Mouse (Mus musculus) layer of hippocampus, adult 8-10 months (tissue): ENCODE measurements around the gene Setd1a. TPM values are rescaled to one million over a fixed set of nuclear protein-coding genes. Genes with fewer than 3 reads are reported as not detected.
"Not testable (repeated sequence)": the region's sequence is repeated elsewhere in the genome, so short reads cannot be mapped to it uniquely, and the experiment has no call there.

Source experiments
- DNase-seq, 2 experiments: peaks; one replicate each; pipeline ENCODE4 v3.0.0; 2022; ENCODE audit warnings: low spot score in 2 of 2
- total RNA-seq, 4 experiments: library from RNA; stranded (reverse); gene quantifications; 2 replicates each; pipeline ENCODE4 v1.2.4; 2022

The Setd1a gene
- total RNA-seq, 4 experiments from 2014 or later: 46.6 to 56.4 (median 48.7) TPM

- no peak for DNase-seq
Observed at GRCm38 (mm10) chr7:127835550-127835949, 59.1 kb downstream of the Setd1a start.

GRCm38 (mm10) chr7:127837473-127837872 is 61.0 kb downstream of the Setd1a start:
- no peak for DNase-seq

GRCm38 (mm10) chr7:127837878-127838277 is 61.4 kb downstream of the Setd1a start:
- not testable (repeated sequence) for DNase-seq

- not testable (repeated sequence) for DNase-seq
Observed at GRCm38 (mm10) chr7:127840031-127840430, 63.6 kb downstream of the Setd1a start.

GRCm38 (mm10) chr7:127840886-127841285 is 64.4 kb downstream of the Setd1a start:
- DNase-seq: no peak

- peak; percentile 96 to 97 for DNase-seq
Observed at GRCm38 (mm10) chr7:127841340-127842000, 65.0 kb downstream of the Setd1a start.

- peak; percentile 69 to 70 for DNase-seq
Observed at GRCm38 (mm10) chr7:127842001-127842718, 65.7 kb downstream of the Setd1a start.

Other genes with a start within 250 kb of the Setd1a start
- 1 to 10 TPM in 1 of 4 experiments, under 1 TPM in 1, not detected in 2; 0.78 to 1.7 TPM for gene Tmem265, start 215.3 kb upstream of the Setd1a start, total RNA-seq
- gene Phkg2, start 203.3 kb upstream of the Setd1a start, total RNA-seq: 10 to 100 TPM; 74.1 to 82.6 (median 79.2) TPM
- 10 to 100 TPM in 2 of 4 experiments, 1 to 10 TPM in 2; 7.7 to 12.8 (median 10.1) TPM for gene Ccdc189, start 188.1 kb upstream of the Setd1a start, total RNA-seq
- 10 to 100 TPM; 70.0 to 79.2 (median 72.7) TPM for gene Rnf40, start 187.9 kb upstream of the Setd1a start, total RNA-seq
- 10 to 100 TPM; 21.7 to 22.6 (median 22.1) TPM for gene Zfp629, start 160.9 kb upstream of the Setd1a start, total RNA-seq
- gene Bcl7c, start 67.7 kb upstream of the Setd1a start, total RNA-seq: 10 to 100 TPM; 26.5 to 38.4 (median 31.9) TPM
- gene Ctf1, start 63.9 kb upstream of the Setd1a start, total RNA-seq: 1 to 10 TPM; 3.1 to 5.2 (median 3.5) TPM
- gene Ctf2, start 44.5 kb upstream of the Setd1a start, total RNA-seq: not detected
- 10 to 100 TPM; 52.2 to 65.5 (median 56.3) TPM for gene Fbxl19, start 32.1 kb upstream of the Setd1a start, total RNA-seq
- gene Orai3, start 6.9 kb upstream of the Setd1a start, total RNA-seq: 10 to 100 TPM; 25.8 to 30.7 (median 29.4) TPM
- gene Gm49388, start 8.9 kb downstream of the Setd1a start, total RNA-seq: 1 to 10 TPM; 2.0 to 5.7 (median 2.3) TPM
- gene Hsd3b7, start 23.9 kb downstream of the Setd1a start, total RNA-seq: 10 to 100 TPM in 2 of 4 experiments, 1 to 10 TPM in 2; 4.8 to 12.2 (median 10.7) TPM
- gene Stx4a, start 47.6 kb downstream of the Setd1a start, total RNA-seq: 10 to 100 TPM; 61.0 to 86.0 (median 77.0) TPM
- gene Stx1b, start 47.9 kb downstream of the Setd1a start, total RNA-seq: 100 to 1,000 TPM; 344 to 361 (median 348) TPM
- gene Zfp646, start 99.6 kb downstream of the Setd1a start, total RNA-seq: 10 to 100 TPM; 34.5 to 36.5 (median 35.0) TPM
- gene Zfp668, start 100.2 kb downstream of the Setd1a start, total RNA-seq: 10 to 100 TPM; 19.2 to 23.8 (median 22.9) TPM
- 1 to 10 TPM; 2.0 to 4.0 (median 2.8) TPM for gene Prss53, start 114.3 kb downstream of the Setd1a start, total RNA-seq
- gene Gm21974, start 118.8 kb downstream of the Setd1a start, total RNA-seq: not detected
- gene Vkorc1, start 118.9 kb downstream of the Setd1a start, total RNA-seq: 10 to 100 TPM; 23.8 to 36.6 (median 31.8) TPM
- 10 to 100 TPM; 42.0 to 45.2 (median 42.2) TPM for gene Bckdk, start 127.4 kb downstream of the Setd1a start, total RNA-seq
- gene Kat8, start 135.8 kb downstream of the Setd1a start, total RNA-seq: 10 to 100 TPM; 28.5 to 38.3 (median 34.5) TPM
- under 1 TPM; 0.18 to 0.98 (median 0.46) TPM for gene Prss8, start 153.4 kb downstream of the Setd1a start, total RNA-seq
- gene Prss36, start 170.1 kb downstream of the Setd1a start, total RNA-seq: 10 to 100 TPM in 1 of 4 experiments, 1 to 10 TPM in 3; 8.0 to 12.7 (median 9.1) TPM
- 100 to 1,000 TPM; 328 to 387 (median 356) TPM for gene Fus, start 190.8 kb downstream of the Setd1a start, total RNA-seq
- 10 to 100 TPM in 2 of 4 experiments, 1 to 10 TPM in 2; 2.6 to 14.8 (median 7.2) TPM for gene Pycard, start 217.2 kb downstream of the Setd1a start, total RNA-seq
- gene Trim72, start 227.3 kb downstream of the Setd1a start, total RNA-seq: 1 to 10 TPM in 2 of 4 experiments, under 1 TPM in 2; 0.47 to 1.1 (median 0.95) TPM